Mouse (Mus musculus): ENCODE measurements around the gene Itk. TPM values are rescaled to one million over a fixed set of nuclear protein-coding genes. Genes with fewer than 3 reads are reported as not detected.

Itk gene
- polyA plus RNA-seq, 1 experiment from 2014 or later, result 0.05 TPM

DNA sequence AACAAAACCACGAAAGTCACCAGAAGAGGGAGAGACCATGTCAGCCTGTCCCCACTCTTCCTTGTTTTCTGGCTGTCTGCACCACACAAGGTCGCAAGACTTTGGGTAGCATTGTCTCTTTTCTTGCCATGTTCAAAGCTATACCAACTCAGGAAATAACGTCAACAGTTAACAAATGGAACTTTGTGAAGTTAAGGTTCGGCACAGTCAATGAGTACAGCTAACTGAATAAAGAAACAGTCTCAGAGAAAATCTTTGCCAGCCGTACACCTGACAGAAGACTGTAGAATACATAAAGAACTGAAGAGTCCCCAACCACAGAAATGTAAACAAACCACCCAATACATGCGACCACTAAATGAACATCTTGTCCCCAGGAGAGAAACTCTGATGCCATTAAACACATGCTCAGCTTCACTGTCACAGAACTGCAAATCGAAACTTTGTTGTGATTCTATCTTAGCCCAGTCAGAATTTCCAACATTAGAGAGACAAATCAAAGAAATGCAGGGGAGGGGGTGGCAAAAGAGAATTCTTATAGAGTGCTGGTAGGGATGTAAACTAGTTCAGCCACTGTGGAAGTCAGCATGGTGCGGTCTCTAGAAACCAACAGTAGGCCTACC, 16.9 kb downstream of the Itk start:
- Histone ChIP-seq H3K9me3 (ENCODE audit: control insufficient read depth, low read length) (no peaks in the 10 kb centered on the region), H3K4me3 (ENCODE audit: low read depth, low read length) (no peak overlapping the region), H3K27me3 (ENCODE audit: control insufficient read depth, insufficient read depth, low read length) (no peaks in the 10 kb centered on the region), H3K9ac (ENCODE audit: low read length) (no peak overlapping the region), H3K4me1 (replicated peaks; ENCODE audit: control insufficient read depth, insufficient read depth) (no peaks in the 10 kb centered on the region), H3K4me2 (replicated peaks; ENCODE audit: low read depth) (no peak overlapping the region), H3K36me3 (ENCODE audit: control insufficient read depth, insufficient read depth, low read length) (no peaks in the 10 kb centered on the region), H3K27ac (replicated peaks) (no peak overlapping the region)
- ATAC-seq (ENCODE audit: low FRiP score, low TSS enrichment) (no peak), DNase-seq (ENCODE audit: low spot score) (no peak)
- no peak for TF ChIP-seq CTCF (IDR thresholded peaks at IDR 0.05; ENCODE audit: low read depth)
- TF ChIP-seq EP300 (optimal IDR thresholded peaks at IDR 0.05), result no peak
- 72% methylated on average over 8 of the region's 8 CpGs for WGBS

DNA sequence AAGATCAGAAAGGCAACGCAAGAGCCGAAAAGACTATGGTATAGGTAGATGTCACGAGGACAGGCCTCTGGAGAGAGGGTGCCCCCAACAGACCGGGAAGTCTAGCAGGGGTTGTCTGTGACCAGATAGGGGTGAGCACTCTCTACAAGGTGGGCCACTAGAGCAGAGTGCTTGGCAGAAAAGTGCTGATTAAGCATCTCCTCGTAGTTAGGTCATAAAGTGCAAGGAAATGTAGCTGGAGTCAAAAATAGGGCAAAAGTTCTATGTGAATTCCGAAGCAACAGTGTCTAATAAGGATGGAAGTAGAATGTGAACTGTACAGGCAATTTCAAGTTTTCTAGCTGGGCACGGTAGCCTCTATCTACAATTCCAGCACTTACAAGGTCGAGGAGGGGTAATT, 18.1 kb downstream of the Itk start:
- 91% methylated on average over 8 of the region's 8 CpGs for WGBS
- Histone ChIP-seq H3K9ac (ENCODE audit: low read length) (no peak overlapping the region), H3K4me1 (replicated peaks; ENCODE audit: control insufficient read depth, insufficient read depth) (no peaks in the 10 kb centered on the region), H3K36me3 (ENCODE audit: control insufficient read depth, insufficient read depth, low read length) (no peaks in the 10 kb centered on the region), H3K4me2 (replicated peaks; ENCODE audit: low read depth) (no peak overlapping the region), H3K27ac (replicated peaks) (no peak overlapping the region), H3K27me3 (ENCODE audit: control insufficient read depth, insufficient read depth, low read length) (no peaks in the 10 kb centered on the region), H3K4me3 (ENCODE audit: low read depth, low read length) (no peak overlapping the region), H3K9me3 (ENCODE audit: control insufficient read depth, low read length) (no peaks in the 10 kb centered on the region)
- ATAC-seq (ENCODE audit: low FRiP score, low TSS enrichment) (no peak), DNase-seq (ENCODE audit: low spot score) (no peak)
- TF ChIP-seq EP300 (optimal IDR thresholded peaks at IDR 0.05), result no peak
- TF ChIP-seq CTCF (IDR thresholded peaks at IDR 0.05; ENCODE audit: low read depth), result no peak

DNA sequence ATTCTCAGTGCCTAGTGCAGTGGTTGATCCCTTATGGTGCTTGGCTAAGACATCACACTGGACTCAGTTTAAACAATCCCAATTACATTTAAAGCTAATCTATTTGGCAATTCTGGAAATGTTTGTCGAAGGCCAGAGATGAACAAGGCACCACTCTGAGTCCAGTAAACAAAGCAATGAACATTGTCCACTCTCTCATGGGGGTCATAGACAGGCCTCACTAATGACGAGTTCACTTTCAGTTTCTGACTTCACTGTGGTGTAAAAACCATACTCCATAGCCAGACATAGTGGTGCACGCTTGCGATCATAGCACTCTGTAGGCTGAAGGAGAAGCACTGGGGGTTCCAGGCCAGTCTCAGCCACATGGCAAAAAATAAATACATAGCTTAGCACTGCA, 18.9 kb downstream of the Itk start:
- TF ChIP-seq CTCF (IDR thresholded peaks at IDR 0.05; ENCODE audit: low read depth) (no peak), EP300 (optimal IDR thresholded peaks at IDR 0.05) (no peak)
- 79% methylated on average over 4 of the region's 4 CpGs for WGBS
- DNase-seq (ENCODE audit: low spot score) (no peak), ATAC-seq (ENCODE audit: low FRiP score, low TSS enrichment) (no peak)
- H3K4me2 ChIP-seq (replicated peaks; ENCODE audit: low read depth), result no peak overlapping the region
- no peak overlapping the region for H3K9ac ChIP-seq (ENCODE audit: low read length)
- no peak overlapping the region for H3K27ac ChIP-seq (replicated peaks)
- no peaks in the 10 kb centered on the region for H3K4me1 ChIP-seq (replicated peaks; ENCODE audit: control insufficient read depth, insufficient read depth)
- no peaks in the 10 kb centered on the region for H3K36me3 ChIP-seq (ENCODE audit: control insufficient read depth, insufficient read depth, low read length)
- H3K9me3 ChIP-seq (ENCODE audit: control insufficient read depth, low read length), result no peaks in the 10 kb centered on the region
- no peaks in the 10 kb centered on the region for H3K27me3 ChIP-seq (ENCODE audit: control insufficient read depth, insufficient read depth, low read length)
- H3K4me3 ChIP-seq (ENCODE audit: low read depth, low read length), result no peak overlapping the region

DNA sequence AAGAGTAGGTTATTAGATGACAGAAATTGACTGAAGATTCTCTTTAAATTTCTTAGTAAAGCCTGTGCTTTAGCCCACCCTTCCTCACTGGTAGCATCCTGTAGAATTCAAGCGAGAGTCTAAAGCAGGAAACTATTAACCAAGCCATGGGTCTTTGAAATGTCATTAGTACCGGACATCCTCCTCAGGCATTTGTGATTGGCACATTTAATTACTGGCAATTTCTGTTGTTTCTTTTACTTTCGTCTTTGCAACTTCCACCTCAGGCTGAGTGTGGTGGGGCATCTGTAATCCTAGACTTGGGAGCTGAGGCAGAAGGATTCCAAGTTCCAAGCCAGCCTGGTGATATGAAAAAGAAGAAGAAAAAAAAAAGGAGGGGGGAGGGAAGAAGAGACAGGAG, 23.0 kb downstream of the Itk start:
- H3K4me3 ChIP-seq (ENCODE audit: low read depth, low read length), result no peak overlapping the region
- H3K9me3 ChIP-seq (ENCODE audit: control insufficient read depth, low read length), result no peaks in the 10 kb centered on the region
- H3K27ac ChIP-seq (replicated peaks), result no peak overlapping the region
- H3K4me2 ChIP-seq (replicated peaks; ENCODE audit: low read depth), result no peak overlapping the region
- H3K4me1 ChIP-seq (replicated peaks; ENCODE audit: control insufficient read depth, insufficient read depth), result no peaks in the 10 kb centered on the region
- DNase-seq (ENCODE audit: low spot score) (no peak), ATAC-seq (ENCODE audit: low FRiP score, low TSS enrichment) (no peak)
- H3K27me3 ChIP-seq (ENCODE audit: control insufficient read depth, insufficient read depth, low read length), result no peaks in the 10 kb centered on the region
- no peak for TF ChIP-seq CTCF (IDR thresholded peaks at IDR 0.05; ENCODE audit: low read depth)
- no peak for TF ChIP-seq EP300 (optimal IDR thresholded peaks at IDR 0.05)
- H3K36me3 ChIP-seq (ENCODE audit: control insufficient read depth, insufficient read depth, low read length), result no peaks in the 10 kb centered on the region
- 64% methylated on average over 3 of the region's 3 CpGs for WGBS
- H3K9ac ChIP-seq (ENCODE audit: low read length), result no peak overlapping the region

DNA sequence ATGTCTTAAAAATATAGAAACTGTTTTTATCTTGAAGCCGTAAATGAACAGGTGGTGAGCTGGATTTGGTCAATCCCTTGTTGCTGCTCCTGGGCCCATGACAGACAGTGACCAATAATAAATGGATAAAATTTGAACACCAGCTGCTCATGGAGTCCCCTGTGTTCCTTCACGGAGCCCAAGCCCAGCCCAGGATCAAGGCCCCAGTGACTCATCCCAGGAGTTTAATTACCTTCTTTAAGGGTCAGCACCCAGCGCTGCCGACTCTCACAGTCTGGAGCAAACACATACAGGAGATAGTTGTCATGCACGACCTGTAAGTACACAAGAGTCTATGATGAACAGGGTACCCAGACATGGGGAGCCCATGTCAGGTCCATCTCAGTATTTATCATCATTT, 23.6 kb downstream of the Itk start:
- 48% methylated on average over 5 of the region's 5 CpGs for WGBS
- Histone ChIP-seq H3K27ac (replicated peaks) (no peak overlapping the region), H3K4me2 (replicated peaks; ENCODE audit: low read depth) (no peak overlapping the region), H3K9ac (ENCODE audit: low read length) (no peak overlapping the region), H3K9me3 (ENCODE audit: control insufficient read depth, low read length) (no peaks in the 10 kb centered on the region), H3K4me3 (ENCODE audit: low read depth, low read length) (no peak overlapping the region), H3K4me1 (replicated peaks; ENCODE audit: control insufficient read depth, insufficient read depth) (no peaks in the 10 kb centered on the region), H3K36me3 (ENCODE audit: control insufficient read depth, insufficient read depth, low read length) (no peaks in the 10 kb centered on the region), H3K27me3 (ENCODE audit: control insufficient read depth, insufficient read depth, low read length) (no peaks in the 10 kb centered on the region)
- DNase-seq (ENCODE audit: low spot score) (no peak), ATAC-seq (ENCODE audit: low FRiP score, low TSS enrichment) (no peak)
- TF ChIP-seq EP300 (optimal IDR thresholded peaks at IDR 0.05) (no peak), CTCF (IDR thresholded peaks at IDR 0.05; ENCODE audit: low read depth) (no peak)

DNA sequence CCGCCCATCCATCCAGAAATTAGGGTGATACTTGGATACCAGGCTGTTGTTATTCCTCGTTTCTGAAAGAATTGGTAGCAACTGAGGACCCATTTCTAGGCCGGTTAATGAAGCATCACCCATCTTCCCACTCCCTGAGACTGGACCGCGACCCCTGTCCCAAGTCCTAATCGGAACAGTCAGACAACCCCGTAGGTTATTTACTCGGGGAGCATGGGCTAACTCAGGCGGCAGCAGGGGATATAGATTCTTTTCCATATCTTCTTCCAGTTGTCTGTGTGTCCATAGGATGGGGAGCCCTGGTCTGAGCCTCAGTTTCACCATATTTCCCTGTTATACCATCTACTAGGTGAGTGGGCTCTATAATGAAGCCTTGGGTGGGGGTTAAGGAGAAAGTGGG, 25.5 kb downstream of the Itk start:
- WGBS, result 93% methylated on average over 9 of the region's 9 CpGs
- H3K9ac ChIP-seq (ENCODE audit: low read length), result no peak overlapping the region
- H3K4me3 ChIP-seq (ENCODE audit: low read depth, low read length), result no peak overlapping the region
- no peak overlapping the region for H3K4me2 ChIP-seq (replicated peaks; ENCODE audit: low read depth)
- ATAC-seq (ENCODE audit: low FRiP score, low TSS enrichment) (no peak), DNase-seq (ENCODE audit: low spot score) (no peak)
- H3K27ac ChIP-seq (replicated peaks), result no peak overlapping the region
- no peaks in the 10 kb centered on the region for H3K4me1 ChIP-seq (replicated peaks; ENCODE audit: control insufficient read depth, insufficient read depth)
- no peaks in the 10 kb centered on the region for H3K27me3 ChIP-seq (ENCODE audit: control insufficient read depth, insufficient read depth, low read length)
- TF ChIP-seq CTCF (IDR thresholded peaks at IDR 0.05; ENCODE audit: low read depth) (no peak), EP300 (optimal IDR thresholded peaks at IDR 0.05) (no peak)
- no peaks in the 10 kb centered on the region for H3K36me3 ChIP-seq (ENCODE audit: control insufficient read depth, insufficient read depth, low read length)
- H3K9me3 ChIP-seq (ENCODE audit: control insufficient read depth, low read length), result no peaks in the 10 kb centered on the region

Data from stomach, postnatal 0 days (tissue).